Mouse (Mus musculus): ENCODE data around the gene Cbs.

- TF ChIP-seq CTCF (IDR thresholded peaks at IDR 0.05; ENCODE audit: low read depth, low read length) (no peak), TAL1 (conservative IDR thresholded peaks at IDR 0.05; ENCODE audit: low read depth, low read length) (no peak), GATA1 (IDR thresholded peaks at IDR 0.05; ENCODE audit: borderline replicate concordance, low read length) (no peak), POLR2AphosphoS5 (IDR thresholded peaks at IDR 0.05; ENCODE audit: insufficient replicate concordance, low read depth, low read length) (no peak)
Observed at GRCm38 (mm10) chr17:31564858-31565140, 72.2 kb downstream of the Cbs start.
